ENCODE assay signal across 9 mouse cellular contexts in genomic region chr12:112646139-112646538, GRCm38 (mm10). TPM values are rescaled to one million over a fixed set of nuclear protein-coding genes. Genes with fewer than 3 reads are reported as not detected.
DNase-seq lines count a peak whose midpoint lies in the region; ATAC-seq and TF ChIP-seq lines count a peak whose summit lies in the region.
"Had no signal": no experiment of that assay in that cellular context is flagged by ENCODE, and none has a peak within 500 bp of the region (broad histone marks: within the 10 kb centered on the region; RNA-seq: fewer than 3 reads in every experiment).

No protein-coding gene starts in this region.

- H3K4me3 ChIP-seq in lung, embryonic 15.5 days = peak overlapping the region; percentile 71
- H3K4me3 ChIP-seq in forebrain, embryonic 15.5 days = peak overlapping the region; percentile 83
- H3K4me3 ChIP-seq in liver, embryonic 13.5 days (replicated peaks) = peak overlapping the region; percentile 75
- no peak overlapping the region for H3K4me3 ChIP-seq in stomach, postnatal 0 days (ENCODE audit: low read depth, low read length)

- H3K27ac ChIP-seq in lung, embryonic 15.5 days = no peak overlapping the region
- no peak overlapping the region for H3K27ac ChIP-seq in forebrain, embryonic 15.5 days (replicated peaks)
- H3K27ac ChIP-seq in liver, embryonic 13.5 days = peak overlapping the region; percentile 50
- no peak overlapping the region for H3K27ac ChIP-seq in stomach, postnatal 0 days (replicated peaks)

- no peaks in the 10 kb centered on the region for H3K27me3 ChIP-seq in lung, embryonic 15.5 days
- no peaks in the 10 kb centered on the region for H3K27me3 ChIP-seq in forebrain, embryonic 15.5 days
- H3K27me3 ChIP-seq in liver, embryonic 13.5 days = no peaks in the 10 kb centered on the region
- H3K27me3 ChIP-seq in stomach, postnatal 0 days (ENCODE audit: control insufficient read depth, insufficient read depth, low read length) = no peaks in the 10 kb centered on the region

- peaks cover 24% of the 10 kb centered on the region for H3K4me1 ChIP-seq in lung, embryonic 15.5 days
- peaks cover 27% of the 10 kb centered on the region for H3K4me1 ChIP-seq in forebrain, embryonic 15.5 days
- peaks cover 41% of the 10 kb centered on the region for H3K4me1 ChIP-seq in liver, embryonic 13.5 days (replicated peaks)
- H3K4me1 ChIP-seq in stomach, postnatal 0 days (replicated peaks; ENCODE audit: control insufficient read depth, insufficient read depth) = no peaks in the 10 kb centered on the region; the same call in 1 of the 2 replicates

- TF ChIP-seq EP300 in stomach, postnatal 0 days (optimal IDR thresholded peaks at IDR 0.05) = no peak

- no peak for DNase-seq in lung, postnatal 10 days
- DNase-seq in liver, embryonic 13.5 days = no peak
- DNase-seq in stomach, postnatal 0 days (ENCODE audit: low spot score) = no peak
- DNase-seq in adrenal gland, adult (ENCODE audit: inconsistent age in 2 of 2, low spot score in 1 of 2) = no peak
- no peak for DNase-seq in adipocyte (ENCODE audit: low spot score)
- DNase-seq in lung, postnatal 36 days = no peak
- DNase-seq: cerebellum, adult 2 months had no signal

- 43% methylated on average over 6 of the region's 6 CpGs for WGBS in lung, embryonic 15.5 days
- 46% methylated on average over 6 of the region's 6 CpGs for WGBS in forebrain, embryonic 15.5 days
- 51% methylated on average over 6 of the region's 6 CpGs for WGBS in liver, embryonic 13.5 days (ENCODE audit: insufficient replicate concordance)
- 45% methylated on average over 6 of the region's 6 CpGs for WGBS in stomach, postnatal 0 days

- no peaks in the 10 kb centered on the region for H3K9me3 ChIP-seq in lung, embryonic 15.5 days
- no peaks in the 10 kb centered on the region for H3K9me3 ChIP-seq in forebrain, embryonic 15.5 days
- H3K9me3 ChIP-seq in liver, embryonic 13.5 days (replicated peaks) = no peaks in the 10 kb centered on the region
- H3K9me3 ChIP-seq in stomach, postnatal 0 days (ENCODE audit: control insufficient read depth, low read length) = no peaks in the 10 kb centered on the region

- peaks cover 30% of the 10 kb centered on the region for H3K36me3 ChIP-seq in lung, embryonic 15.5 days
- peaks cover 21% of the 10 kb centered on the region for H3K36me3 ChIP-seq in forebrain, embryonic 15.5 days
- peaks cover 48% of the 10 kb centered on the region for H3K36me3 ChIP-seq in liver, embryonic 13.5 days
- H3K36me3 ChIP-seq in stomach, postnatal 0 days (ENCODE audit: control insufficient read depth, insufficient read depth, low read length) = peaks cover 8% of the 10 kb centered on the region

- no peak for TF ChIP-seq CTCF in stomach, postnatal 0 days (IDR thresholded peaks at IDR 0.05; ENCODE audit: low read depth)

- ATAC-seq in lung, embryonic 15.5 days (ENCODE audit: borderline replicate concordance, extremely low read depth, low FRiP score, low TSS enrichment) = no peak
- ATAC-seq in forebrain, embryonic 15.5 days (replicated peaks) = no peak
- ATAC-seq in liver, embryonic 13.5 days (ENCODE audit: low read depth) = no peak
- ATAC-seq in stomach, postnatal 0 days (ENCODE audit: low FRiP score, low TSS enrichment) = no peak

- peak overlapping the region; percentile 73 for H3K4me2 ChIP-seq in lung, embryonic 15.5 days
- H3K4me2 ChIP-seq in forebrain, embryonic 15.5 days (replicated peaks) = peak overlapping the region; percentile 90
- peak overlapping the region; percentile 97 for H3K4me2 ChIP-seq in liver, embryonic 13.5 days
- peak overlapping the region; percentile 95 for H3K4me2 ChIP-seq in stomach, postnatal 0 days (replicated peaks; ENCODE audit: low read depth)

- H3K9ac ChIP-seq in lung, embryonic 15.5 days = 0 out of 2 replicates have a peak overlapping the region, but pooled peaks have one; percentile 6
- H3K9ac ChIP-seq in forebrain, embryonic 15.5 days (replicated peaks) = peak overlapping the region; percentile 79; the same call in 1 of the 2 replicates
- peak overlapping the region; percentile 82 for H3K9ac ChIP-seq in liver, embryonic 13.5 days
- peak overlapping the region; percentile 2; the same call in 1 of the 2 replicates for H3K9ac ChIP-seq in stomach, postnatal 0 days (ENCODE audit: low read length)

RNA-seq across cellular contexts. Expression of gene Siva1, which starts 1.7 kb away (rescaled TPM):
- polyA plus RNA-seq in lung, embryonic 15.5 days (2015; fragmentation: Nextera tagmentation; extraction: Ambion mirVana) = 232 and 246 TPM in 2 replicates
- polyA plus RNA-seq in forebrain, embryonic 15.5 days (2015; fragmentation: Nextera tagmentation; extraction: Ambion mirVana) = 77.2 and 91.2 TPM in 2 replicates
- 120 and 148 TPM in 2 replicates for polyA plus RNA-seq in liver, embryonic 13.5 days (2015; fragmentation: Nextera tagmentation; extraction: Ambion mirVana)
- polyA plus RNA-seq in stomach, postnatal 0 days (2015; fragmentation: Nextera tagmentation; extraction: Ambion mirVana) = 91.5 and 97.1 TPM in 2 replicates

RNA-seq across cellular contexts. Expression of gene Adssl1, which starts 26.3 kb away (rescaled TPM):
- 8.3 and 9.3 TPM in 2 replicates for polyA plus RNA-seq in lung, embryonic 15.5 days (2015; fragmentation: Nextera tagmentation; extraction: Ambion mirVana)
- 2.0 and 2.2 TPM in 2 replicates for polyA plus RNA-seq in forebrain, embryonic 15.5 days (2015; fragmentation: Nextera tagmentation; extraction: Ambion mirVana)
- polyA plus RNA-seq in liver, embryonic 13.5 days (2015; fragmentation: Nextera tagmentation; extraction: Ambion mirVana) = 6.7 and 7.5 TPM in 2 replicates
- 4.7 and 6.4 TPM in 2 replicates for polyA plus RNA-seq in stomach, postnatal 0 days (2015; fragmentation: Nextera tagmentation; extraction: Ambion mirVana)

RNA-seq across cellular contexts. Expression of gene Akt1, which starts 28.5 kb away (rescaled TPM):
- polyA plus RNA-seq in lung, embryonic 15.5 days (2015; fragmentation: Nextera tagmentation; extraction: Ambion mirVana) = 145 and 157 TPM in 2 replicates
- polyA plus RNA-seq in forebrain, embryonic 15.5 days (2015; fragmentation: Nextera tagmentation; extraction: Ambion mirVana) = 79.1 and 147 TPM in 2 replicates
- polyA plus RNA-seq in liver, embryonic 13.5 days (2015; fragmentation: Nextera tagmentation; extraction: Ambion mirVana) = 13.8 and 17.9 TPM in 2 replicates
- polyA plus RNA-seq in stomach, postnatal 0 days (2015; fragmentation: Nextera tagmentation; extraction: Ambion mirVana) = 84.5 and 98.2 TPM in 2 replicates

RNA-seq across cellular contexts. Expression of gene Zbtb42, which starts 32.5 kb away (rescaled TPM):
- polyA plus RNA-seq in lung, embryonic 15.5 days (2015; fragmentation: Nextera tagmentation; extraction: Ambion mirVana) = 11.4 TPM in 2 replicates
- 0.98 TPM in 2 replicates for polyA plus RNA-seq in forebrain, embryonic 15.5 days (2015; fragmentation: Nextera tagmentation; extraction: Ambion mirVana)
- 0.40 and 0.71 TPM in 2 replicates for polyA plus RNA-seq in liver, embryonic 13.5 days (2015; fragmentation: Nextera tagmentation; extraction: Ambion mirVana)
- 11.3 and 12.1 TPM in 2 replicates for polyA plus RNA-seq in stomach, postnatal 0 days (2015; fragmentation: Nextera tagmentation; extraction: Ambion mirVana)

RNA-seq across cellular contexts. Expression of gene Inf2, which starts 57.6 kb away (rescaled TPM):
- 3.7 and 4.3 TPM in 2 replicates for polyA plus RNA-seq in lung, embryonic 15.5 days (2015; fragmentation: Nextera tagmentation; extraction: Ambion mirVana)
- 3.0 and 3.9 TPM in 2 replicates for polyA plus RNA-seq in forebrain, embryonic 15.5 days (2015; fragmentation: Nextera tagmentation; extraction: Ambion mirVana)
- 1.4 and 2.1 TPM in 2 replicates for polyA plus RNA-seq in liver, embryonic 13.5 days (2015; fragmentation: Nextera tagmentation; extraction: Ambion mirVana)
- polyA plus RNA-seq in stomach, postnatal 0 days (2015; fragmentation: Nextera tagmentation; extraction: Ambion mirVana) = 1.5 and 2.0 TPM in 2 replicates

Comparison
In these comparisons a context has a peak if more than half of its experiments do, and no peak if none do; other contexts are left out.
1. H3K9ac ChIP-seq: peak in every context shown above with its lines; median percentile 82 in liver, embryonic 13.5 days; 79 in forebrain, embryonic 15.5 days; 6 in lung, embryonic 15.5 days; 2 in stomach, postnatal 0 days.